Mouse (Mus musculus) adrenal gland, adult 2 months (tissue): ENCODE data around the gene Ttf2. TPM values are rescaled to one million over a fixed set of nuclear protein-coding genes. Genes with fewer than 3 reads are reported as not detected.

Experiments
- DNase-seq: peaks from one replicate; pipeline ENCODE4 v3.0.0; 2021
- polyA plus RNA-seq: library from polyadenylated mRNA; depleted of rRNA; stranded (reverse); fragments of >200 nt; gene quantifications from 2 replicates; pipeline ENCODE4 v1.2.3, GENCODE M21; 2012; rRNA removed
- total RNA-seq, 2 experiments: library from RNA; stranded (reverse); gene quantifications; 2 replicates each; pipeline ENCODE4 v1.2.3; 2021

Ttf2 gene
- total and polyA plus RNA-seq, 3 experiments: 3.2 to 9.2 (median 8.6) TPM

DNA sequence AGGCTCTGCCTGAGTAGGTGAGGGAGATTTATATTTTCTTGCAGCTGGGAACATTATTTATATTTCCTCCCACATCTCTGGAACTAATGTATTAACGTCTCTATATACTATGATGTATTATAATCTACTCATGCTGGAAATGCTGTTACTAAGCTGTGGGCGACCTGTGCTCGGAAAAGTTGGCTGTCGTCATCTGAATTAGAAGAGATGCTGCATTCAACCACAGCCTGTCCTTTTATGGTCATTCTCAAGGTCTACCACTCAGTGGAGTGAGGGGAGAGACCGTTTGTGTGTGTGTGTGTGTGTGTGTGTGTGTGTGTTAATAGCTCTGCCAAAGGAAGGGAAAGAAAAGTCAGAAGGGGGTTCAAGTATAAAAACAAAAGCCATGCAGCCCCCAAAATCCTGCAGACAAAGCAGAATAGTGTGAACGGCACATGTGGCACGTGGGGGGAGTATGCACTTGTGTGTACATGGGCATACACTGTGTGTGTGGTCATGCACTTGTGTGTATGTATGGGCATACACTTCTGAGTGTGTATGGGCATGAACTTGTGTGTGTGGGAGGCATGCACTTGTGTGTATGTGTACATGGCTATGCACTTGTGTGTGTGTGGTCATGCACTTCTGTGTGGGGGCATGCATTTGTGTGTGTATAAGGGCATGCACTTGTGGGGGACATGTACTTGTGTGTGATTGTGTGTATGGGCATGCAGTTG is 57.8 kb downstream of the Ttf2 start:
- DNase-seq: peak; percentile 38

- DNase-seq: no peak
These were observed 58.4 kb downstream of the Ttf2 start for GRCm38 (mm10) chr3:100911026-100911425.

GRCm38 (mm10) chr3:100910621-100911020 is 58.8 kb downstream of the Ttf2 start:
- DNase-seq: no peak

DNA sequence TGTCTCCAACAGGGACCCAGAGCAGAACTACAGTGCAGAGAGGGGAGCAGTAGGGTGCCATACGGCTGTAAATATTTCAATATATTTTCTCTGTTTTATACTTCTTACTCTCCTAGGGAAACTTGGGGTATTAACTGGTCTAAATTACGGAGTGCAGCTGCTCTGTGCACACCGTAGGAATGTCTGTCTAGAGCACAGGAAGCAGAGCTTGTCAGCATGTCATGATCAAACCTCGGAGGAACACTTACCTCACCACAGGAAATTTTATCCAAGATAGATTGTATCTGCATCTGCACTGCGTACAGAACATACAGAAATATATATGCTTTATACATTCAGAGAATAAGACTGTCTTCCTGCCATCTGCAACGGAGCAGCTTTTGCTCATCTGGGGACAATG is 60.9 kb downstream of the Ttf2 start:
- DNase-seq: no peak

DNA sequence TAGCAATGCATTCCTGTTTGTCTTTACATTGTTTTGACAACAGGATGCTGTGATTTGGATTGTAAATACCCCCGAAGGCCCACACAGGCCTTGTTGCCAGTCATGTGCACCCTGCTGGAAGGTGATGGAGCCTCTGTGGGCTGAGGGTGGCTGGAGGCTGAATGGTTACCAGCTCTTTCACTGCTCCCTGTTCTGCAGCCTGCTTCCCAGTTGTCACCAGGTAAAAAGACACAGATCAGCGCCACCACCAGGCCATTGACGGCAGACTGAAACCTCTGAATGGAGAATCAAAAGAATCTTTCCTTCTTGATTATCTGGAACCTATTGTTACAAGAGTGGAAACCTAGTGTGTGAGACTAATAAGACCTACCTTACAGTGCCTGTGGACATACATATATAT is 62.5 kb downstream of the Ttf2 start:
- peak; percentile 31 for DNase-seq

DNA sequence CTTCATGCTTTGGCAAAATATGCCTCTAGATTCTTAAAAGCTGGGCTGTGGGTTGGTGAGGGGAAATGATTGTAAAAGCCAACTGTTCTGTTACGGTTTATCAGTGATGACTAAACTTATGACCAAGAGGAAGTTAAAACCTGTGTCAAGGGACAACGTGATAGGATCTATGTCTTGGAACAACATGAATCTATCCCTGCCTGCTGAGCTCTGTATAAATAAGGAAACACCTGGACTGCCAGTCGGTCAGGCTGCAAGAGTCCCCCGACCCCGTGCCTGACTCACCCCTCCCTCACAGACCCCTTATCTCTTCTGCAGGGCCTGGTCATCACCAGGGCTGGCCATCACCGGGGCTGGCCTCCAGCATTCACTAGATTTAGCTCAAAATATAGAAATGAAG is 63.3 kb downstream of the Ttf2 start:
- DNase-seq: no peak

GRCm38 (mm10) chr3:100895500-100895899 is 74.0 kb downstream of the Ttf2 start:
- no peak for DNase-seq

DNA sequence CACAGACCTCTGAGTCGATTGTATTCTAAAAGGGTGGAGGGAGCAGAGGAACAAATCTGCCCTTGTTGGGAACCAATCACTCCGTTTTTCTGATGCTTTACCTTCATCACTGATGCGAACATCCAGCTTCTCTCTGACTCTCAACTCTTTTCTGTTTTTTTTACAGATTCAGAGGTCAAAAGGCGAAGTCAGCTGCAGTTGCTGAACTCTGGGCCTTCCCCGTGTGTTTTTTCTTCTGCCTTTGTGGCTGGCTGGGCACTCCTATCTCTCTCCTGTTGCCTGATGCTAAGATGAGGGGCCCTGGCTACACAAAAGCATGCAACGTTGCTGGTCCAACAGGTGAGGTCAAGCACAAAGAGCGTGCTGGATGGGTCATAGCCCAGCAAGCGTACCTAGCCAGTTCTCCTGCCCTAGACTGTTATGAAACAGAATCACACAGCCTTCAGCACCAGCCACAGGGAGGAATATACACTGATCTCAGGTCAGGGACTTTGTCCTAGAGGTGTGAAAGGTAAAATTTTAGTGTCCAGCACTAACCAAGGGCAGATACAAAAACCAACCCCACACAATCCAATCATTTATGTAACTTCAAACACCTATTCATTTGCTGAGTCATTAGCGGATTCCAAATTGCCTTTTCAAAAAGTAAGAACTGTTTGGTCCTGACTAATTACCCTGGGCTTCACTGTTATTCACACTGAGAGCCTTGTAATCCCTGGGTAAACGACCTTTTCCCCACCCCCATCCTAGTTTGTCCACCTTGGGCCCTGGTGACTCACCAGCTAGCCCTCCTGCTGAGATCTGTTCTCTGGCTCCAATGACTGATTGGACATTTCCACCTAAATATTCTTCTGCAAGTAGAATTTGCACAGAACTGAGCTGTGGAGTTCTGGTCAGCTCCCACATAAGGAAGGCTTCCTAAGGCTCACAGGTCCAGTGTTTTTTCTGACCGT is 76.8 kb downstream of the Ttf2 start:
- peak; percentile 61 for DNase-seq

- DNase-seq: no peak
These were observed 79.1 kb downstream of the Ttf2 start for GRCm38 (mm10) chr3:100890406-100890805.

GRCm38 (mm10) chr3:100889234-100889633 is 80.2 kb downstream of the Ttf2 start:
- peak; percentile 57 for DNase-seq

Other genes with a start within 250 kb of the Ttf2 start
- gene Vtcn1, start 144.2 kb downstream of the Ttf2 start, total RNA-seq: under 1 TPM; 0.12 to 0.35 TPM
- not detected in 2 replicates for gene Vtcn1, start 144.2 kb downstream of the Ttf2 start, polyA plus RNA-seq
- gene Trim45, start 47.5 kb downstream of the Ttf2 start, total RNA-seq: 1 to 10 TPM; 1.8 to 4.2 TPM
- gene Trim45, start 47.5 kb downstream of the Ttf2 start, polyA plus RNA-seq: 1.7 and 1.8 TPM in 2 replicates
- under 1 TPM; 0.20 to 0.24 TPM for gene Cd101, start 59.9 kb upstream of the Ttf2 start, total RNA-seq
- gene Cd101, start 59.9 kb upstream of the Ttf2 start, polyA plus RNA-seq: 0.04 and 0.13 TPM in 2 replicates
- gene Ptgfrn, start 140.6 kb upstream of the Ttf2 start, total RNA-seq: 10 to 100 TPM; 29.1 to 48.4 TPM
- gene Ptgfrn, start 140.6 kb upstream of the Ttf2 start, polyA plus RNA-seq: 13.5 and 16.5 TPM in 2 replicates